Mouse (Mus musculus) myocyte (in vitro differentiated cells): ENCODE data around the gene Ehd3. TPM values are rescaled to one million over a fixed set of nuclear protein-coding genes. Genes with fewer than 3 reads are reported as not detected.

Source experiments
- H3K27me3 ChIP-seq: one replicate; pipeline ENCODE4 v1.6.1; 2011; ENCODE audit not compliant: control insufficient read depth, insufficient read depth, insufficient read length
- H3K36me3 ChIP-seq: one replicate; pipeline ENCODE4 v1.6.1; 2011; ENCODE audit not compliant: control insufficient read depth, insufficient read depth
- H3K4me2 ChIP-seq: one replicate; pipeline ENCODE4 v1.6.1; 2011; ENCODE audit warnings: low read depth, control low read depth
- H3K4me3 ChIP-seq: one replicate; pipeline ENCODE4 v1.5.1; 2011; ENCODE audit warnings: mild to moderate bottlenecking, control low read depth, moderate library complexity
- H3K79me2 ChIP-seq: one replicate; pipeline ENCODE4 v1.6.1; 2011; ENCODE audit not compliant: control insufficient read depth, insufficient read depth
- H3ac ChIP-seq: one replicate; pipeline ENCODE4 v1.6.1; 2011; ENCODE audit not compliant: control insufficient read depth, insufficient read length
- CEBPB ChIP-seq: IDR thresholded peaks from 2 replicates; pipeline ENCODE4 v1.6.1; 2011; ENCODE audit warnings: mild to moderate bottlenecking, moderate library complexity; ENCODE audit not compliant: poor library complexity, insufficient read depth, severe bottlenecking
- E2F4 ChIP-seq: IDR thresholded peaks from one replicate; pipeline ENCODE4 v1.6.1; 2011; ENCODE audit warnings: mild to moderate bottlenecking, control low read depth, moderate library complexity; ENCODE audit not compliant: insufficient read depth
- MAX ChIP-seq: IDR thresholded peaks from one replicate; pipeline ENCODE4 v1.6.1; 2011; ENCODE audit warnings: low read depth, mild to moderate bottlenecking, control low read depth
- MYOD1 ChIP-seq, 3 experiments: IDR thresholded peaks; one replicate each; pipeline ENCODE4 v1.6.1; 2011; ENCODE audit warnings: control low read depth in 2 of 3, low read depth in 2 of 3, mild to moderate bottlenecking in 2 of 3, moderate library complexity in 1 of 3; ENCODE audit not compliant: insufficient read length in 2 of 3, control insufficient read depth in 1 of 3
- MYOG ChIP-seq, 3 experiments: IDR thresholded peaks; one replicate each; pipeline ENCODE4 v1.6.1; 2011; ENCODE audit warnings: control low read depth in 2 of 3, low read depth in 2 of 3, mild to moderate bottlenecking in 2 of 3; ENCODE audit not compliant: insufficient read length in 2 of 3, control insufficient read depth in 1 of 3, insufficient read depth in 1 of 3
- POLR2A ChIP-seq: IDR thresholded peaks from one replicate; pipeline ENCODE4 v1.6.1; 2011; ENCODE audit warnings: low read depth, mild to moderate bottlenecking, control low read depth, moderate library complexity; ENCODE audit not compliant: insufficient read length
- POLR2AphosphoS2 ChIP-seq: IDR thresholded peaks from one replicate; pipeline ENCODE4 v1.6.1; 2011; ENCODE audit warnings: low read depth, control low read depth; ENCODE audit not compliant: insufficient read length
- REST ChIP-seq: IDR thresholded peaks from one replicate; pipeline ENCODE4 v1.6.1; 2011; ENCODE audit warnings: mild to moderate bottlenecking, control low read depth, moderate library complexity; ENCODE audit not compliant: insufficient read depth, insufficient read length
- SRF ChIP-seq: IDR thresholded peaks from one replicate; pipeline ENCODE4 v1.6.1; 2011; ENCODE audit warnings: low read depth; ENCODE audit not compliant: control insufficient read depth, insufficient read length
- TCF12 ChIP-seq: IDR thresholded peaks from one replicate; pipeline ENCODE4 v1.6.1; 2011; ENCODE audit warnings: mild to moderate bottlenecking, control low read depth; ENCODE audit not compliant: poor library complexity, insufficient read depth, severe bottlenecking
- TCF3 ChIP-seq: IDR thresholded peaks from one replicate; pipeline ENCODE4 v1.6.1; 2011; ENCODE audit warnings: low read depth, control low read depth; ENCODE audit not compliant: insufficient read length
- USF1 ChIP-seq: IDR thresholded peaks from one replicate; pipeline ENCODE4 v1.6.1; 2011; ENCODE audit warnings: low read depth, mild to moderate bottlenecking, control low read depth, moderate library complexity
- polyA plus RNA-seq: library from polyadenylated mRNA; unstranded; fragments of >200 nt; fragmentation: generic; extraction: Trizol; gene quantifications from one replicate; pipeline ENCODE4 v1.2.1, GENCODE M21; 2012; ENCODE audit warnings: missing spikeins

Ehd3 gene
- polyA plus RNA-seq, 1 experiment: 2.9 TPM

DNA sequence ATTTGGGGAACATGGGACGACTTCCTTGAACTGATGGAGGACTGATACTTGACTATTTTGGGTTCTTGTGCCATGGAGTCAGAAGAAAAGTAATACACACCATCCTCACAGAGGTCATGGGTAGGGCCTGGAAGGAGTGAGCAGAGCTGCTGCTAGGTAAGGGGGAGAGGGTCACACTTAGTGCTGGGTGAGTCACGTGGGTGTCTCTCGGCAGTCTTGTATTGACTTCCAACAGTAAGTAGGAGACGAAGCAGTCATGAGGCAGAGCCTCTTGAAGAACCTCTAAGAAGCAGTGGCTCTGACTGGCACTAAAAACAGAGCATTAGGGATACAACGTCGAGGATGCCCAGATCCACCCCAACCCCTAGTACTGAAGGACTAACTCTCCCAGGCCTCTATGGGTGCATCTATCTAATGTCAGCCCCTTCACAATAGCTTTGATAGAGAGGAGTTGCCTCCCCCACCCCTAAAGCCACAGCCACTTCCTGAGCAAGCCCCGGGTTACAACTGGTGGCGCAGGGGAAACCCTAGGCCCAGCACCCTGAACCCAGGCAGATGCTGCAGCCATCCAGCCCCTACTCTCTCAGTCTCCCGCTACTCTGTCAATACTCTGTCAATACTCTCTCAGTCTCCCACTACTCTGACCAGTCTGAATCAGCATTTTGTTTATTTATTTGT is 65.2 kb downstream of the Ehd3 start:
- Histone ChIP-seq H3K79me2 (no peaks in the 10 kb centered on the region), H3K4me3 (no peak overlapping the region), H3ac (no peak overlapping the region), H3K27me3 (no peaks in the 10 kb centered on the region), H3K36me3 (no peaks in the 10 kb centered on the region), H3K4me2 (no peak overlapping the region)
- TF ChIP-seq REST (no peak), SRF (no peak), POLR2AphosphoS2 (no peak), CEBPB (no peak), USF1 (no peak), TCF12 (no peak), E2F4 (no peak), MYOG (IDR thresholded peaks at IDR 0.05; ENCODE audit: control insufficient read depth in 1 of 3, insufficient read depth in 1 of 3, insufficient read length in 2 of 3, low read depth in 2 of 3) (no peak), POLR2A (no peak), TCF3 (no peak), MYOD1 (IDR thresholded peaks at IDR 0.05; ENCODE audit: control insufficient read depth in 1 of 3, insufficient read length in 2 of 3, low read depth in 2 of 3) (no peak), MAX (no peak)

DNA sequence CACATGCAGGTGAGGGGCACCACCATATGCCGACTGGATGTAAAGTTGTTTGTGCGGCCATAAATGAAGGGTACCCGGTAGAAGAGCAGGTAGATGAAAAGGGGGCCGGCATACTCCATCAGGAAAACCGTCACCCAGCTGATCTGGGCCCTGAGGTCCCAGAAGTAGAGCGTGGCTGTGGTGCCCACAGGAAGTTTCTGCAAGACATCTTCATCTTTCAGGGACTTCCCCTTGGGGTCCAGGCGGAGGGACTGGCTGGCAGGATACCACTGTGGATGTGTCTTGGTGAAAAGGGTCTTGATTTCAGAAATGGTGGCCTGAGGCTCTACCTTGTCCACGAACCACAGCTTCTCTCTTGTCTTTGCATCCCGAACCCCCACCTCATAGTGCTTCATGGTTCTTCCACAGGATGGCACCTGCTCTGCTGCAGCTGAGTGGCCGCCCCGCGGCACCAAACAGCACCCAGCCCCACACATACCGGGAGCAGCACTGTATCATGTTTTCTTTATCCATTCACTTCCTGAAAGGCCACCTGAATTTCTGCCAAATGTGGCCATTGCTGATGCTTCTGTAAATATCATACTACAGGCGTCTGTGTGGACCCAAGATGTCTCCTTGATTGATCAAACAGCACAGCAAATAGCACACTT is 67.1 kb downstream of the Ehd3 start:
- no peaks in the 10 kb centered on the region for H3K27me3 ChIP-seq
- H3ac ChIP-seq: no peak overlapping the region
- no peaks in the 10 kb centered on the region for H3K79me2 ChIP-seq
- no peaks in the 10 kb centered on the region for H3K36me3 ChIP-seq
- H3K4me2 ChIP-seq: no peak overlapping the region
- TF ChIP-seq CEBPB (no peak), MAX (no peak), REST (no peak), USF1 (no peak), MYOG (IDR thresholded peaks at IDR 0.05; ENCODE audit: control insufficient read depth in 1 of 3, insufficient read depth in 1 of 3, insufficient read length in 2 of 3, low read depth in 2 of 3) (no peak), TCF3 (no peak), TCF12 (no peak), SRF (no peak), POLR2A (no peak), POLR2AphosphoS2 (no peak), MYOD1 (IDR thresholded peaks at IDR 0.05; ENCODE audit: control insufficient read depth in 1 of 3, insufficient read length in 2 of 3, low read depth in 2 of 3) (no peak), E2F4 (no peak)
- no peak overlapping the region for H3K4me3 ChIP-seq

DNA sequence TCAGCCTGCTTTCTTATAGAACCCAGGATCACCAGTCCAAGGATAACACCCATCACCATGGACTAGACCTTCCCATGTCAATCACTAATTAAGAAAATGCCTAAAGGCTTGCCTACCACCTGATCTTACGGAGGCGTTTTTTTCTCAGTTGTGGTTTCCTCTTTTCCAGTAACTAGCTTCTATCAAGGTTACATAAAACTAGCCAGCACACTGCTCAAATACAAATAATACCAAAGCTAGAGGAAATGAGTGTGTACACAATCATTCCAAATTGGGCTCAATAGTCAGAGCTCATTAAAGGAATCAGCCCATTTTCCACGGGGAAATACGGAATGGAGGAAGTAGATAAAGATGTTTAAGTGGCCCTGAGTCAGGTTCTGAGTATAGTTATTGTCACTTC is 71.3 kb downstream of the Ehd3 start:
- H3K79me2 ChIP-seq: no peaks in the 10 kb centered on the region
- TF ChIP-seq MAX (no peak), MYOD1 (IDR thresholded peaks at IDR 0.05; ENCODE audit: control insufficient read depth in 1 of 3, insufficient read length in 2 of 3, low read depth in 2 of 3) (no peak), POLR2AphosphoS2 (no peak), TCF12 (no peak), REST (no peak), E2F4 (no peak), TCF3 (no peak), MYOG (IDR thresholded peaks at IDR 0.05; ENCODE audit: control insufficient read depth in 1 of 3, insufficient read depth in 1 of 3, insufficient read length in 2 of 3, low read depth in 2 of 3) (no peak), SRF (no peak)

DNA sequence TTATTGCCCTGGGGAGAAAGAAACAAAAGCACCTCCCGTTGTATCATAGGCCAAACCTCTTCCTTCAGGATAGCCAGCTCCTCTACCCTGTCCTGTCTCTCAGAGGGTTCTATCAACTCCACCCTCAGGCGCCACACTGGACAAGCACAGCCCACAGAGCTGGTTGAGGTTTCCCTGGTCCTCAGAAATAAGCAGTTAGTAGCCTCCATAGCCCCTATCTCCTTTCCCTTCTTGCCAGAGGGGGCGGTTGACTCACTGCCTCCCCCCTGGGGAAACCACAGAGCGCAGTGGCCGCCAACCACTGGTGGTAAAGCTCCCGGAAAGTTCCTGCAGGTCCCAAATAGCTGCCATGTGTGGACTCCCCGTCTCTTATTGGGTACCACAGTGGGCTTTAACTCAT is 71.7 kb downstream of the Ehd3 start:
- TF ChIP-seq USF1 (no peak), TCF12 (no peak)
- H3K4me2 ChIP-seq: no peak overlapping the region

More for the DNA sequence above, 71.3 kb downstream of the Ehd3 start:
- no peak overlapping the region for H3K4me2 ChIP-seq
- no peaks in the 10 kb centered on the region for H3K36me3 ChIP-seq
- H3K4me3 ChIP-seq: no peak overlapping the region
- no peaks in the 10 kb centered on the region for H3K27me3 ChIP-seq
- H3ac ChIP-seq: no peak overlapping the region

More for the DNA sequence above, 71.7 kb downstream of the Ehd3 start:
- H3K36me3 ChIP-seq: no peaks in the 10 kb centered on the region
- H3ac ChIP-seq: no peak overlapping the region
- H3K4me3 ChIP-seq: no peak overlapping the region
- no peaks in the 10 kb centered on the region for H3K27me3 ChIP-seq
- H3K79me2 ChIP-seq: no peaks in the 10 kb centered on the region
